Mouse (Mus musculus) MN1 (cell line): ENCODE results near the gene Casp2.

Experiments
- DNase-seq: peaks from one replicate; pipeline ENCODE4 v3.0.0-alpha.2; 2016; ENCODE audit warnings: low spot score

Casp2 gene

DNA sequence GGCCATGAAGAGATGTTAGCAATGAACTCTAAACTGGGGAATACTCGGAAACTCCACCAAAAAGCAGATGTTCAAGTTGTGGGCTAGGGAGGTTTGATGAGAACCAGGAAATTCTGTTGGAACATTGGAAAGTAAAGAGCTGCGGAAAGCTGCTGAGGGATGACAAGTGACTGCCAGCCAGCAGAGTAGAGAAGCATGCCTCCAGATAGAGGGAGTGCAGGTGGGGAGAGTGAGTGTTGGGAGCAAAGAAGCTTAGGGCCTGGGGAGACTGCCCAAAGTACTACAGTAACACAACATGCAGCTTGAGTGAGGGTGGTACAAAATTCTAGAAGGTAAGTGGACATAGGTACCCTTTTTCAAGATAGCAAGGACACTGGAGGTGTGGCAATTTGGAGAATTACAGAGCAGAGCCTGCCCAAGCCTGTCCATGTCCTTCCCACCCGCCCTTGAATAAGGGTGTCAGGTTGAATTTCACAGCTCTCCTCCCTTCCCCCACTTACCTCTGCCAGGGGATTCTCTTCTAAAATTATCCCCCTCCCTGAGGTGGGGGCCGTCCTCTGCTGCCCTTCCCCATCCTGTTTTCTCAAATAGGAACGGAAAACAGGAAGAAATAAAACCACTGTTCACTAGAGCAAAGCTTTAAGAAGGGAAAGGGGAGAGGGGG lies 18.2 kb downstream of the Casp2 start:
- no peak for DNase-seq

DNA sequence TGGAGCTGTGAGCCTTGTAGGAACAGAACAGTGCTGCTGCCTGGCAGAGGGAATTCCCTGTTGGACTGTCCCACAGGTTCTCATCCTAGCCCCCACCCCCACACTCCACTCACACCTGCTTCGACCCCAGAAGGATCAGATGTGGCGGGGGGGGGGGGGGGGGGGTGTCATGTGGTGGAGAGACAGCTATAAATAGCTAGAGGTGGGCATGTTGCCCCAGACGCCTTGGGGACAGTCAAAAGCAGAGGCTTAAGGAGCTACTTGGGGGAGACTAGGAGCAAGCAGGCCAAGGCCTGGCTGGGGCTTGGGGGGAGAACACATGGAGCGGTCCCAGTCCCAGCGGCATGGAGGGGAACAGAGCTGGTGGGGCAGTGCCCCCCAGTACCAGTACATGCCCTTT lies 21.7 kb downstream of the Casp2 start, which contains the start of gene Clcn1:
Gene Clcn1, plus strand, starts transcription at position 238 of the 400 bp plus-strand sequence.
- no peak for DNase-seq

- DNase-seq, result no peak
Measured at GRCm38 (mm10) chr6:42287562-42287961, 22.8 kb downstream of the Casp2 start.

DNA sequence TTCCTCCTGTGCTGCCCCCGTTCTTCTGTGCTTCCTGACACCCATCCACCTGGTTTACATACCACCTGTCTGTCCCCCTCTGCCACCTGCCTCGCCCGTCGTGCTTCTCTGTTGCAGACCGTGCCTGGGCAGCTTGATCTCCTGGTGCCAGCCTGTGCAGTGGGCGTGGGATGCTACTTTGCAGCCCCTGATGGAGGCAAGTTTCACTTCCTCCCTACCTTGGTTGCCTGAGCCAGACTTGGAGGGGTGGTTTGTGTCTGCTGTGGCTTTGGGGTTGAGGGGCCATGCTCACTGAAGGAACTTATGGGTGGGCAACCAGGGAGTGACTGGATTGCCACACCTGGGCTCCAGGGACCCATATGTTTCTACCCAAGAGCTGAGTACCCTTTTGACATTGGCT lies 28.5 kb downstream of the Casp2 start:
- DNase-seq, result no peak

DNA sequence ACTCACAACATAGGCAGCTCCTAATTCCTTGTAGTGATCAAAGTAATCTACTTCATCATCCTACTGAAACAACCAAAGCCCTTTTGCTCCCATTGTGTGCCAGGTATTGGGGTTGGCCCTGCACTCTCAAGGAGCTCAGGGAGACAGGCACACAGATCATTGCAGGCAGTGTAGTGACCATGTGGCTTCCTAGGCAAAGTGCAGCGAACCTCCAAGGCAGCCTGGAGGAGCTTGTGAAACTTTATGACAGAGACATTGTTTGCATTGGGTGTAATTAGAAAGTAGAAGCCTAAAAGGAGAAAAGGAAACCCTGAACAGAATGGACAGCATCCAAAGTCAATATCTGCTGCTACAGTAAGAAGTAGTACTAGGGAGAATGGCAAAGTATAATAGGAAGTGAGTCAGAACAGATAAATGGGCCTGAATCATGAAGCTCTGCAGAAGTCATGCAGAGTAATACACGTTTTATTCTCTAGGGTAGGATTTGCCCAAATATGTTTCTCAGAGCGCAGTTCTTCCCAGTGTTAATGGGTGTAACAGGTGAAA lies 30.8 kb downstream of the Casp2 start:
- no peak for DNase-seq

GRCm38 (mm10) chr6:42299362-42299761 lies 34.6 kb downstream of the Casp2 start:
- no peak for DNase-seq

DNA sequence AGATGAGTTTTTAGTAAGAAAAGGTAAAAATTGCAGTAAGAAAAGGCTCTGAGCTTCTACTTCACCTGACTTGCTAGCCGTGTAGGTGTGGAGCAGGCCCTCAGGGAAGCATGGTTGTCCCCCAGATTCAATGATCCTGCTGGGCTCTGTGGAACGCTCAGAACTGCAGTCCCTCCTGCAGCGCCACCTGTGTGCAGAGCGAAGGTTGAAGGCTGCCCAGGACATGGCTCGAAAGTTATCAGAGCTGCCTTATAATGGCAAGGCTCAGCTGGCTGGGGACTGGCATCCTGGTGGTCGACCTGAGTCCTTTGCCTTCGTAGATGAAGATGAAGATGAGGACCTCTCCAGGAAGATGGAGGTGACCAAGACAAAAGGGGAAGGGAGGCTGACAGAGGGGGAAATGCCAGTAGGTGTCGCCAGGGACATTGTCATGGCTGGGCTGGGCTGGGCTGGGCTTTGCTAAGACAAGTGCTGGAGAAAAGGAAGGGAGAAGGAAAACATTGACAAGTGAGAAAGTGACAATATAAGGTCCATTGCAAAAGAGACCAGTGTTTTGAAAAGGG lies 45.1 kb downstream of the Casp2 start:
- no peak for DNase-seq

DNA sequence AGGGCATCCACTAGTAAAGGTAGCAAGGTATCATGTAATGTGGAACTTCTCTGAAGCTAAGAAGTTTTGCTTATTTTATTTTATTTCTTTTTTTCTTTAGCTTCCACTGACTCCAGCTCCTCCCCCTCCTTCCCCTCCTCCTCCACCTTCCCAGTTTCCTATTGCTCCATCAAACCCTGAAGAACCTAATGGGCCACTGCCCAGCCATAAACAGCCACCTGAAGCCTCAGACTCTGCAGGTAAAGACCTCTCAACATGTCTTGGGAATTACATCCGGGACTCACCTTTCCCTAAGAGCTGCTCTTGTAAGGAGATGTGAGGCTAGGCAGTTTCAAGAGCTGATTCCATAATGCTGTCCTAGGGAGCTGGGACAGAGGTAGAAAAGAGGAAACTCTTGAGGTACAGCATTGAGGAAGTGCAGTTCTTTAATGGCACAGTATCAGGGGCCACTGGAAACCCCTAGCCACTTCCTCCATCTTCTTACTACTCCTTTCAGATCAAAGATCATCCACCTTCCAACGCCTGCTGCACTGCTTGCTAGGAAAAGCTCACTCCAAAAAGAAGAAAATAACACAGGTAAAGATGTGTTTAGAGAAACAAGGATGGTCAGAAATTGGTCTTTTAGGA lies 45.8 kb downstream of the Casp2 start:
- DNase-seq, result no peak

DNA sequence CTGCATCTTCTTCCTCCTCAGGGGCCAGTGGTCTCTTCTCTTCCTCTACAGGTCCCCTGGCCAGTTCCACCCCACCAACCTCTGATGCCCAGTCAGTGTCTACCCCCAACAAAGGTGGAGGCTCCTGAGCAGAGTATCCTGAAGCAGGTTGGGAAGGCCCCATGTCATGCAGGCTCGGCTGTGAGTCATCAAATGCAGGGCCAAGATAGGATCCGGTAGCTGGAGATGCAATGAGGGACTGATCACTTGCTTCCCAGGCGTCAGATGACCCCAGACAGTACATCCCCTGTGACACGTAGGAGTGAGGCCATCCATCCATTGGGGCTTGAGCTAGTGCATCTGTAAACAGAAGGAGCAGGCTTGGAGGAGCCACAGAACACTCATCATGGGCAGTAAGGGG lies 53.5 kb downstream of the Casp2 start:
- DNase-seq, result no peak

GRCm38 (mm10) chr6:42323371-42324066 lies 58.7 kb downstream of the Casp2 start:
- no peak for DNase-seq

GRCm38 (mm10) chr6:42324067-42324481 lies 59.3 kb downstream of the Casp2 start:
- peak; percentile 46 for DNase-seq

DNA sequence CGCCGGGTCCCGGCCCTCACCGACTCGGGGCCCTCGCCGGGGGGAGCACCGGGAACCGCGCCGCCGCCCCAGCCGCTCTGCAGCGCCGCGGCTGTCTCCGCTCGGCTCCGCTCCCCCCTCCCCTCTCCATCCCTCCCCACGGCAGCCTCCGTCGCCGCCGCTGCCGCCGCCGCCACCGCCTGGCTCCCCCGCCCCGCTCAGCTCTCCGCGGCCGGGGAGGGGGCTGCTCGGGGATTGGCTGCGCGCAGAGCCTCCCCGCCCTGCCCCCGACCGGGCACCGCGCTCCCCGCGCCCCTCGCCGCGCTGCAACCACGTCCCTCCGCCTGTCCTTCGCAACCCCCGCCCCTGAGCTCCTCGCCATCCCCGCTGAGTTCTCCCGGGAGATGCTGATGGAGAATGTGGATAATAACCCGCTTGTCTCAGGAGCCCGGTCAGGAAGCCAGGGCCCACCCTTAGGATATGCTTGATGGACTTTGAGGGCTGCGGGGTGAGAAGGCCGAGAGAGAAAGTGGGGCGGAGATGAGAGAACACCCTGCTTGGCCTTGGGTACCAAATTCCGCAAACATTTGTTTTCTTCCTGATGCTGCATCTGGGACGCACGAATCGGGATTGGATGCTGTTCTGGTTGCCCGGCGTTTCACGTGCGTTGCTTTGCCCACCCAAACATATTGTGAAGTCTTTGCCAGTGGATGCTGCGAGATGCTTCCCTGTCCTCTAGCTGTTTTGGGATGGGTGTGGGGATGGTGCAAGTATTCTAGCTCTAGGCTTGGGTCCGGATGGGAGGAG lies 59.9 kb downstream of the Casp2 start, which contains the start of gene Fam131b:
Gene Fam131b, minus strand, starts transcription at position 162 of the 786 bp plus-strand sequence.
- peak; percentile 55 for DNase-seq

DNA sequence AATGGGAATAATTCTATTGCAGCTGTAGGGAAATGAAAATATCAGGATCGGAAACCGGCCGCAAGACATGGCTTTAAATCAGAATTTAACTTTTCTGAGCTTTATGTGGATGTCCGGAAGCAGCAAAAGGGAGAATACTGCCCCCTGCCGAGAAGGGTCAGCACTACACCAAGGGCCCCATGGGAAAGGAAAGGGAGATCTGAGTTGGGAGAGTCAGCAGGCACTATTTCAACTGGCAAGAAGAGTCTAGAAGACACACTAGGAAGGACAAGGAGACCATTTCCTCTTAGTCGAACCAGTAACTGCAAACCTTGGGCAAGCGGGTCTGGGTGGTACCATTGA lies 60.5 kb downstream of the Casp2 start:
- peak; percentile 83 for DNase-seq

GRCm38 (mm10) chr6:42326509-42326908 lies 61.7 kb downstream of the Casp2 start:
- DNase-seq, result no peak

DNA sequence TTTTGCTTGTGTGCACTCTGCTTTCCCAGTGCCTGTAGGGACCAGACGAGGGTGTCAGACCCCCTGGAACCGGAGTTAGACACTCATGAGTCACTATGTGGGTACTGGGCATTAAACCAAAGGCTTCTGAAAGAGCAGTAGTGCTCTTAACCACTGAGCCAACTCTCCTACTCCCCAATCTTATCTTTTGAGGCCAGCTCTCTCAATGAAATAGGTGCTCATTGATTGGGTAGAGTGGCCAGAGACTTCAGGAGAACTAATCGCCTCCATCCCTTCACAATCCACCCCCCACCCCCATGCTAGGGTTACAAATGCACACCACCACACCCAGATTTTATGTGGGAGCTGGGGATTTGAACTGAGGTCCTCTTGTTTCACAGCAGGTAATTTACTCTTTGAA lies 64.0 kb downstream of the Casp2 start:
- no peak for DNase-seq

DNA sequence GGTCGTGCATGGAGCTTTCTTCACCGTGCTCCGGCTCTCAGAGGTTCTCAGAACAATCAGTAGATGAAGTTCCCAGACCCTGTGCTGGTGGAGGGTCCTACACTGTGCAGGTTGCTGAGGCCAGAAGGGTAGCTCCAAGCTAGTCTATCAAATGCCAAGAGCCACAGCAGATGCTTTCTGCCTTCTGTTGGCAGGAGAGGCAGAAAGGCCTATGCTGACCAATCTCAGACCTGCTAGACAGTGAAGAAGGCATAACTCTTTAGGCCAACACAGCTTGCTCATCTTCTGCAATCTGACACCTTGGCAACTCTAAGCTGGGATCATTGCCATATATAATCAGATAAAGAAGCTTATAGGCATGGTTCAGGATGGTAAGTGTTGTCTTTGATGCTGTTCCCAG lies 65.4 kb downstream of the Casp2 start:
- no peak for DNase-seq

DNA sequence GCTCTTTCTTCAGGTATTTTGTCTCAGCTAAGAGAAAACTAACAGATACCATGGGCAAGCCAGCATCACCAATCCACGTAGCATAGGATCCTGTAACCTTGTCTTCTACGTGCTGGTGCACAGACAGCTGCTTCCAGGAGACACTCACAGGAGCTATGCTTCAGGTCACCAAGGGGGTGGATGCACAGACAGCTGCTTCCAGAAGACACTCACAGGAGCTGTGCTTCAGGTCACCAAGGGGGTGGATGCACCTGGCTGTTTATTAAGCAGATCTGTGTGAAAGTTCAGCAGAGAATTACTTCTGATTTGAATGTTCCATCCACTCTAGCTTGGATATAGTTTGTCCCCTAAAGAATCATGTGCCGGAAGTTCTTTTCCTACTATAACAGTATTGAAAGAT lies 66.2 kb downstream of the Casp2 start:
- DNase-seq, result no peak
